Mouse (Mus musculus) spleen, adult 2 months (tissue): ENCODE measurements around the gene Glis2. TPM values are rescaled to one million over a fixed set of nuclear protein-coding genes. Genes with fewer than 3 reads are reported as not detected.

Experiments
- DNase-seq, 2 experiments: peaks; one replicate each; pipeline versions ENCODE4 v3.0.0 to v3.0.0-alpha.2; 2012 to 2021; ENCODE audit warnings: low spot score in 2 of 2, low read depth in 1 of 2
- H3K27ac ChIP-seq: fragments of 200-500 bp; 2 replicates; pipeline ENCODE4 v1.5.1; 2012; ENCODE audit warnings: low read length, inconsistent platforms; ENCODE audit not compliant: insufficient read depth
- H3K27me3 ChIP-seq: fragments of 200-500 bp; 2 replicates; pipeline ENCODE4 v1.6.1; 2012; ENCODE audit warnings: mild to moderate bottlenecking, moderate library complexity, low read length, inconsistent platforms; ENCODE audit not compliant: control insufficient read depth, insufficient read depth
- H3K36me3 ChIP-seq: fragments of 200-500 bp; 2 replicates; pipeline ENCODE4 v1.6.1; 2012; ENCODE audit warnings: mild to moderate bottlenecking, low read length, inconsistent platforms; ENCODE audit not compliant: control insufficient read depth, insufficient read depth
- H3K4me1 ChIP-seq: fragments of 200-500 bp; 2 replicates; pipeline ENCODE4 v1.6.1; 2011; ENCODE audit warnings: inconsistent platforms; ENCODE audit not compliant: control insufficient read depth, insufficient read depth, insufficient read length
- H3K4me3 ChIP-seq: fragments of 200-500 bp; 2 replicates; pipeline ENCODE4 v1.5.1; 2011; ENCODE audit warnings: mild to moderate bottlenecking, inconsistent platforms; ENCODE audit not compliant: insufficient read depth, insufficient read length; ENCODE audit errors: extremely low read depth
- CTCF ChIP-seq: fragments of 200-500 bp; IDR thresholded peaks from 2 replicates; pipeline ENCODE4 v1.5.1; 2011; ENCODE audit warnings: mild to moderate bottlenecking, inconsistent platforms; ENCODE audit not compliant: insufficient read depth, insufficient read length, insufficient replicate concordance; ENCODE audit errors: extremely low read depth
- POLR2A ChIP-seq: fragments of 200-500 bp; IDR thresholded peaks from 2 replicates; pipeline ENCODE4 v1.6.1; 2011; ENCODE audit warnings: low read depth, low read length, inconsistent platforms
- WGBS: fragments of 180-500 bp; shearing (Covaris S2); methylation state at CpG from one replicate; pipeline ENCODE4 v1.1.7; 2018; 5-methylcytosine and 5-hydroxymethylcytosine counted together
- polyA plus RNA-seq: library from polyadenylated mRNA; depleted of rRNA; stranded (reverse); fragments of >200 nt; gene quantifications from 2 replicates; pipeline ENCODE4 v1.2.3, GENCODE M21; 2012

Glis2 gene
- polyA plus RNA-seq, 1 experiment = 11.9 TPM

DNA sequence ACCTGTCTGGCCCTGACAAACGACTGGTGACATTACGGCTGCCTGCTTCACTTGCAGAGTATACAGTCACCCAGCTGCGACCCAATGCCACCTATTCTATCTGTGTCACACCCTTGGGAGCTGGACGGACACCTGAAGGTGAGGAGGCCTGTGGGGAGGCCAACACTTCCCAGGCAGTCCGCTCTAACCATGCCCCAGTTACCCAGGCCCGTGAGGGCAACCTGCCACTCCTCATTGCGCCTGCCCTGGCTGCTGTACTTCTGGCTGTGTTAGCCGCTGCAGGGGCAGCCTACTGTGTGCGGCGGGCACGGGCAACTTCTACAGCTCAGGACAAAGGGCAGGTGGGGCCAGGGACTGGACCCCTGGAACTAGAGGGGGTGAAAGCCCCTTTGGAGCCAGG lies 55.2 kb downstream of the Glis2 start:
- H3K27me3 ChIP-seq = no peaks in the 10 kb centered on the region
- peaks cover 49% of the 10 kb centered on the region for H3K36me3 ChIP-seq
- DNase-seq = no peak
- no peak overlapping the region for H3K4me3 ChIP-seq
- WGBS = 91% methylated on average over 11 of the region's 11 CpGs
- no peak for TF ChIP-seq CTCF
- TF ChIP-seq POLR2A = no peak
- no peaks in the 10 kb centered on the region for H3K4me1 ChIP-seq
- H3K27ac ChIP-seq = no peak overlapping the region

DNA sequence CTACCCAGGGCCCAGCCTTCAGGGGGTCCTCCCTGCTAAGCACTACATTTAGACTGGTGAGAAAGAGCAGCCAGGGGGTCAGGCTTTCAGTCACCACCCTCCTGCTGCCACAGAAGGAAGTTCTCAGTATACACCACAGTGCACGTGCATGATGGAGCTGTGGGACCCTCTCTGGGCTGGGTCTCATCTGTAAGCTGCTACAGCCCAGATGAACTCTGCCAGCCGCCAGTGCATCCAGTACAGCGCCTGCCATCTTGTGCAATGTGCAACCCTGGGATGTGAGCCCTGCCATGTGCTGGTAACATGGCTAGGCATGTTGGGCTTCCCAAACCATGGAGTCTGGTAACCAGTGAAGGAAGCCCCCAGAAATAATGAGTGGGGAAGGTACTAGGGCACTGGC lies 55.6 kb downstream of the Glis2 start:
- H3K27ac ChIP-seq = no peak overlapping the region
- peaks cover 54% of the 10 kb centered on the region for H3K36me3 ChIP-seq
- H3K27me3 ChIP-seq = no peaks in the 10 kb centered on the region
- H3K4me1 ChIP-seq = no peaks in the 10 kb centered on the region
- 91% methylated on average over 3 of the region's 3 CpGs for WGBS
- DNase-seq = no peak
- H3K4me3 ChIP-seq = no peak overlapping the region
- TF ChIP-seq POLR2A (no peak), CTCF (no peak)

DNA sequence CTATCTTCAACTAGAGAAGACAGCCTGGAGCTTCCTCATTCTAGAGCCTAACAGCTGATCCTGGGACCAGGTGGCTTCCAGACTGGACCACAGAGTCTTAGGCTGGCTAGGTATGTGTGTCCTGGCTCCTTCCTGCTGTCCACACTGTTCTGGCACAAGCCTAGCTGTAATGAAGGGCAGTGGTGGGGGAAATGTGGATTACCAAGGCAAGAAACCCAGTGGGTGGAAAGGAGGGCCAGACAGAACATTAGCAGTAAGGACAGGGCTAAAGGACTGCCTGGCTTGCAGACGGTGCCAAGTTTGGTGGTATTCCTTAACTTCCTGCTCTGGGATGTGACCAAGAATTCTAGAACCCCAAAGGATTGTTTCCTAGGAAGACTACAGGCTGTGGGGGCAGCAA lies 56.6 kb downstream of the Glis2 start:
- no peaks in the 10 kb centered on the region for H3K4me1 ChIP-seq
- H3K27ac ChIP-seq = no peak overlapping the region
- WGBS = 90% methylated on average over 1 of the region's 1 CpGs
- peaks cover 59% of the 10 kb centered on the region for H3K36me3 ChIP-seq
- TF ChIP-seq POLR2A = no peak
- TF ChIP-seq CTCF = no peak
- no peak for DNase-seq
- H3K4me3 ChIP-seq = no peak overlapping the region
- H3K27me3 ChIP-seq = no peaks in the 10 kb centered on the region

DNA sequence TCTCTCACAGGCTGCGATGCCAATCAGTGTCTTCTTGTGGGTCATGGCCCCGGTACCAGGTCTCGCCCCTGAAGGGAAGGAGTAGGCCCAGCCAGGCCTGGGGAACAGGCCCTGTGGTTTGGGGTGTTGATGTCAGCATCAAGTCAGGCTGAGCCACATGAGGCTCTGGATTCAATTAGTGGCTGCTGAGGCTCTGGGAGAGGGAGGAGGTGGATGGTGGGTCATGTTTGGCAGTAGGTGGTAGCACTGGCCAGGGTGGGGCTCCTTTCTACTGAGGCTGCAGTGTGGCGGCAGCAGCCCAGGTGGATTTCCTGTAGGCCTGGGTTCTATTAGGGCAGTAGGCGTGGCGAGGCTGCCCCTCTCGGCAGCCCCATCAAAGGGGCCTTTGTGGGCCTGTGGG lies 57.1 kb downstream of the Glis2 start:
- H3K4me1 ChIP-seq = no peaks in the 10 kb centered on the region
- H3K27ac ChIP-seq = no peak overlapping the region
- peaks cover 59% of the 10 kb centered on the region for H3K36me3 ChIP-seq
- 88% methylated on average over 7 of the region's 7 CpGs for WGBS
- H3K4me3 ChIP-seq = no peak overlapping the region
- no peaks in the 10 kb centered on the region for H3K27me3 ChIP-seq
- DNase-seq = no peak
- TF ChIP-seq CTCF = no peak
- no peak for TF ChIP-seq POLR2A

DNA sequence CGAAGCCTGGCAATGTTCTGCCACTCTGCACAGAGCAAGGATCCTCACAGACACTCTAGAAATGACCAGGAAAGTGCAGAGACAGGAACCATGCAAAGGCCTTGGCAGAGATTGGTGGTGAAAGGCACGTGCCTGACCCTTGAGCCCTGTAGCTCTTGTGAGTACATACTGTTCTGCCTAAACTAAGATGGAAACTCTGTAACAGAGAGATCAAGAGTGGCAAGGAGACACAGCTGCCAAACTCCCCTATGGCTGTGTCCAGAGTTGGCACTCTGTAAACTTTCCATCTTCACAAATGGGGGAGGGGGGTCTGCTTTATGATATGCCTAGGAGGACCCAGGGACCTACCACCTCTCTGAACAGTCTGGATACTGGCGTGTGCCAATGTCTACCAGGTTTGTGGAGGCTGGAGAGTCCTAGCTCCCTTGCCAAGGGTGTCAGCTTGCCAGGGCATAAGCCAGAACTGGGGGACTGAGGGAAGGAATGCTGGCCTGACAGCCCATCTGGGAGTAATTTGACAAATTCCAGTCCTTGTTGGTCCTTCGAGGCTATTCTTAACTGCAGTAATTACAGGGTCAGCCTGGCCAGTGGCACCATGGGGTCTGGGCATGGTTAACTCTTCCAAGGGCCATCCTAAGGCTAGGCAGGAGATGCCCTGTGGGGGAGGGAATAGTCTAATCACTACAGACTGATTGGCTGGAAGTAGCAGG lies 58.3 kb downstream of the Glis2 start:
- peaks cover 53% of the 10 kb centered on the region for H3K36me3 ChIP-seq
- no peaks in the 10 kb centered on the region for H3K27me3 ChIP-seq
- 92% methylated on average over 4 of the region's 4 CpGs for WGBS
- no peak overlapping the region for H3K4me3 ChIP-seq
- TF ChIP-seq CTCF = no peak
- TF ChIP-seq POLR2A = no peak
- H3K4me1 ChIP-seq = no peaks in the 10 kb centered on the region
- H3K27ac ChIP-seq = no peak overlapping the region
- DNase-seq = no peak

DNA sequence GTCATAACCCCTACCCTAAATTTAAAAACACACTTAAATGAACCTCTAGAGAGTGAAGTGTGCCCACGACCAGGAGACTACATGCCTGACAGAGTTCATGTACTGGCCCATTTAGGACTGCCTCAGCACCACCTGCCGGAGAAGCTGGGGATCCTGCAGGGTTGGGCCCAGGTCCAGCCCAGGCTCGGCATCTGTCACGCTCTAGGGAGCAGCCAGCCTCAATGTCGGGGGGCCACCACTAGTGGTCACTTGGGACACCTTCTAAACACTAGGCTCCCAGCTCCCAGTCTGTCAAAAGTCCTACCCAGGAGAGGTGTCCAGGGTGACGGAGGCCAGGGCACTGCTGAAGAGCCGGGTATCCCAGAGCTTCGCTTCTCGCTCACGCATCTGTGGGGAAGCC lies 60.2 kb downstream of the Glis2 start:
- no peak for DNase-seq

DNA sequence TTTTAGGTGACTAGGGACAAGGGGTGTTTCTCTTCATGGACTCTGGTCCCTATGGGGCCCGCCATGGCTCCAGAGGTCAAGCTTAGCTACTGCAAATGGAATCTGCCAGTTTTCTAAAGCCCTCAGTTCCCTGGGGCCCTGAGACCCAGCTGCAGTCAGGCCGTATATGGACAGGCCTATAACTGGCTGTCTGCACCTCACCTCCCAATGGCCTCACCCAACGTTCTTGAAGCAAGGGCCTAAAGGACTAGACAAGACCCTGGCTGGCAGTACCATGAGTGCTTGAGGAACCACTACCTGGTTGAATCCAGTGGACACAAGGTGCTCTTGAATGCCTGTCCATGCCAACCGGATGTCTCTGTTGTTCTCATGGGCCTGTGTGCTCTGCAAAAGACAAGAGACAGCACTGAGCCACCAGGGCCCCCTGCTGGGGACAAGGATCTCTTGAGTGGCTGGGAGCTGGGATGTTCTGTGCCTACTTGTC lies 60.8 kb downstream of the Glis2 start:
- H3K4me1 ChIP-seq = no peaks in the 10 kb centered on the region
- WGBS = 86% methylated on average over 4 of the region's 4 CpGs
- H3K36me3 ChIP-seq = peaks cover 51% of the 10 kb centered on the region
- H3K27ac ChIP-seq = peak overlapping the region; percentile 3; the same call in 1 of the 2 replicates
- H3K4me3 ChIP-seq = no peak overlapping the region
- no peaks in the 10 kb centered on the region for H3K27me3 ChIP-seq
- no peak for DNase-seq
- no peak for TF ChIP-seq POLR2A
- no peak for TF ChIP-seq CTCF

More for the DNA sequence above, 60.2 kb downstream of the Glis2 start:
- Histone ChIP-seq H3K4me3 (no peak overlapping the region), H3K4me1 (no peaks in the 10 kb centered on the region), H3K27me3 (no peaks in the 10 kb centered on the region), H3K36me3 (peaks cover 53% of the 10 kb centered on the region), H3K27ac (no peak overlapping the region; the same call in 1 of the 2 replicates)
- TF ChIP-seq CTCF (no peak), POLR2A (no peak)
- WGBS = 90% methylated on average over 10 of the region's 10 CpGs
